Mouse (Mus musculus): ENCODE measurements around the gene Ppp1r2.

- TF ChIP-seq CTCF (IDR thresholded peaks at IDR 0.05; ENCODE audit: low read depth, low read length) (no peak), POLR2A (IDR thresholded peaks at IDR 0.05; ENCODE audit: borderline replicate concordance, low read depth, low read length) (no peak)
These were observed 6.9 kb upstream of the Ppp1r2 start for GRCm38 (mm10) chr16:31281981-31282380.
